Mouse (Mus musculus) cerebellum, adult 2 months (tissue): ENCODE data around the gene Naa15.

ENCODE experiments used
- CTCF ChIP-seq: fragments of 200-500 bp; IDR thresholded peaks from 2 replicates; pipeline ENCODE4 v1.5.1; 2011; ENCODE audit warnings: low read depth, mild to moderate bottlenecking, control low read depth, low read length, moderate library complexity, borderline replicate concordance; ENCODE audit not compliant: insufficient read depth
- POLR2A ChIP-seq: fragments of 200-500 bp; IDR thresholded peaks from 2 replicates; pipeline ENCODE4 v1.6.1; 2011; ENCODE audit warnings: low read length, control low read depth, borderline replicate concordance; ENCODE audit not compliant: insufficient read depth

GRCm38 (mm10) chr3:51387134-51387451 is 27.9 kb upstream of the Naa15 start:
- TF ChIP-seq CTCF, result no peak
- no peak for TF ChIP-seq POLR2A
